Mouse (Mus musculus) adrenal gland, adult 10 weeks (tissue): ENCODE measurements around the gene Dph5. TPM values are rescaled to one million over a fixed set of nuclear protein-coding genes. Genes with fewer than 3 reads are reported as not detected.

Source experiments
- polyA plus RNA-seq: library from polyadenylated mRNA; stranded (reverse); fragments of 350-450 nt; fragmentation: Illumina TruSeq; extraction: RNeasy Lipid Tissue Mini Kit (QIAGEN cat#74804); gene quantifications from one replicate; pipeline ENCODE4 v1.2.3, GENCODE M21; 2014; ENCODE audit warnings: low read depth, low replicate concordance

Dph5 gene
- polyA plus RNA-seq = 16.0 TPM

DNA sequence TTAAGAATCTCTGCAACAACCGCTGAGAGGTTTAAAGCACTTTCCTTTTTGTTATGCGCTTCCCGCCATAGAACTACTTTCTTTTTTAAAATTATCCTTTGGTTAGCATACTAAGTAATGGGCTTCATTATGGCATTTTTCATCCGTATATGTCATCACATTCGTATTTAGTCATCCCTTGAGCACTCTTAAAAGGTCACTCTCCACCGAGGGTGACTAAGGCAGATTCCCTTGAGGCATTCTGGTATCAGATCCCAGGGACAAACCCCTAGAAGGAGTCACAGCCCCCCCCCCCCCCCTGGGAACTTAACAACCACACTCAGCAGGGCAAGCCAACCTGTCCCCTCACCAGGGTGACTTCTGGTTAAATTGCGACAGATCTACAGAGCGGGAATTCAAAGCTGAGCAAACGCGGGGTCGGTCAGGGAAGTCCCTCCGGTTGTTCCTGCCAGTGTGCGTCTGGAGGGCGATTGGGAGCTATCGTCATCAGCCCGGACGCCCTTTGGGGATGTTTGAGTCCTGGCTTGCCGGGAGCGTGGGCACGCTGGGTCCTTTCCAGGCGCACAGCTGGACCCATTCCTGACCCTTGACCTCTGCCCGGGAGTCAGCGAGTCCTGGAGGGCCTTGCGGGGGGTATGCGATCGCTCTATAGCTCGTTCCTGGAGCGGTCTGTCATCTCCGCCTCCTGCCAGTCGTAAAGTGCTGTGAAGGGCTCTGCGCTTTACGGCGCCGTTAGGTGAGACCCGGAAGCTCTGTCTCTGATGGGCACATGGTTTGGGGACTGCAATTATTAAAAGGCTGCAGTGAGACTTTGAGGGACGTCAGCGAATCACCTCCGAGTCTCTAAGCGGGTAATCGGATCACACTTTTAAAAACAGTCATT is at the start of gene Dph5:
Gene Dph5 (plus strand): TSS at position 411 of the 883 bp plus-strand sequence.

Other genes with a start within 250 kb of the Dph5 start
- gene S1pr1, start 172.8 kb upstream of the Dph5 start, polyA plus RNA-seq = 58.6 TPM
- 44.9 TPM for gene Slc30a7, start 119.6 kb downstream of the Dph5 start, polyA plus RNA-seq
- 36.5 TPM for gene Extl2, start 119.6 kb downstream of the Dph5 start, polyA plus RNA-seq
- gene Vcam1, start 241.9 kb downstream of the Dph5 start, polyA plus RNA-seq = 33.6 TPM